Mouse (Mus musculus) E14TG2a.4 (cell line): Measurements from ENCODE around the gene Gcsam.

Source experiments
- H3K27me3 ChIP-seq: 2 replicates; pipeline ENCODE4 v1.6.1; 2014; ENCODE audit warnings: low read length, control low read depth; ENCODE audit not compliant: insufficient read depth
- H3K36me3 ChIP-seq: 2 replicates; pipeline ENCODE4 v1.6.1; 2014; ENCODE audit warnings: low read length, control low read depth; ENCODE audit not compliant: insufficient read depth
- H3K4me1 ChIP-seq: replicated peaks from 2 replicates; pipeline ENCODE4 v1.6.1; 2014; ENCODE audit warnings: low read depth, low read length, control low read depth
- H3K4me3 ChIP-seq: replicated peaks from 2 replicates; pipeline ENCODE4 v1.5.1; 2014; ENCODE audit warnings: mild to moderate bottlenecking, low read length
- H3K9me3 ChIP-seq: 2 replicates; pipeline ENCODE4 v1.6.1; 2014; ENCODE audit warnings: low read length, control low read depth
- CTCF ChIP-seq: conservative IDR thresholded peaks from 2 replicates; pipeline ENCODE4 v1.5.1; 2014; ENCODE audit warnings: low read length
- NANOG ChIP-seq: IDR thresholded peaks from 2 replicates; pipeline ENCODE4 v1.6.1; 2014; ENCODE audit warnings: borderline replicate concordance, low read length, mixed read lengths
- POU5F1 ChIP-seq: IDR thresholded peaks from 2 replicates; pipeline ENCODE4 v1.6.1; 2014; ENCODE audit warnings: low read length, borderline replicate concordance

The Gcsam gene

DNA sequence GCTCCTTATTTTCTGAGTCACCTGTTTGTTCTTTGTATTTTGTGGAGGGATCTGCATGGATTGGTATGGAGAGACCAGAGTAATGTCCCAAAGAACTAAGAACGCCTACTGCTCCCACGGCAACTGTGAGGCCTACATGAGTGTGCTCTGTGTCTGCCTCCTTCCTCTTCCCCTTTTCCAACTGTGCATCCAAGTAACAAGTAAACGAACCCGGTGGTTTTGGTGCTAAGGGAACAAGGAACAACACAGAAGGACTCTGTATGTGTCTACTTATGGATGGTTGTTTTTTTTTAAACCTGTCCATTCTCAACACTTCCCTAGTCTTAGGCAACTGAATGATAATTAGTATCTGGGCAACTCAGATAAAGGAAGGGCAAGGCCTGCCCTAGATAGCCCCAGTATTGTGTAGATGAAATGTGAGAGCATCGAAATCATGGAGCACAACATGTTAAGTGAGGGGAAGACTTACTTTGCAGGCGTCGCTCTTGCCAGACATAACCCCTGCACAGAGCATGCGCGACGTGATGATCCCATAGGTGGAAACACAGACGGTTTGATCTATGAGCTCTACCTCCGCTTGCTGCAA is 47.5 kb downstream of the Gcsam start:
- peaks cover 20% of the 10 kb centered on the region for H3K27me3 ChIP-seq
- no peaks in the 10 kb centered on the region for H3K36me3 ChIP-seq
- peaks cover 19% of the 10 kb centered on the region for H3K4me1 ChIP-seq
- H3K4me3 ChIP-seq: no peak overlapping the region
- TF ChIP-seq POU5F1: no peak
- TF ChIP-seq NANOG: no peak
- TF ChIP-seq CTCF: no peak
- H3K9me3 ChIP-seq: peaks cover 5% of the 10 kb centered on the region; the same call in 1 of the 2 replicates

GRCm38 (mm10) chr16:45658248-45658647 is 48.1 kb downstream of the Gcsam start:
- peaks cover 5% of the 10 kb centered on the region; the same call in 1 of the 2 replicates for H3K9me3 ChIP-seq
- no peak for TF ChIP-seq CTCF
- no peak for TF ChIP-seq NANOG
- TF ChIP-seq POU5F1: no peak
- H3K27me3 ChIP-seq: peaks cover 14% of the 10 kb centered on the region
- H3K4me1 ChIP-seq: peaks cover 17% of the 10 kb centered on the region
- H3K4me3 ChIP-seq: no peak overlapping the region
- no peaks in the 10 kb centered on the region for H3K36me3 ChIP-seq

DNA sequence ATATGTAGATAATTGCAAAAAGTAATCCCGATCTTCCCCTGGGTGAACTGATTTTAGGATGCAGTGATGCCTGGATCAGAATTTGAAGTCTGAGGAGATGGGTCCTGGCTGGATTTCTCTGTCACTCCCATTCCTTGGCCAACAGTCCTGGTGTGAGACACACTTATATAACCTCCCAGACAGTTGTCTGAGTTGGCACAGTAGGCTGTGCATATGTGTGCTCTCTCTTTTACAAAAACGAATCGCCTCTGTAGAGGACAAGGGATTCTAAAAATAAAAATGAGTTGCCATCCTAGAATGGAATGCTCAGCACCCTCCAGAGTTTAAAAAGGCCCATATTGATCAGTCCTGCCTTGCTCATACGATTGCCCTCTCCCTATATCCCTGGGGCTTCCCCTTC is 49.4 kb downstream of the Gcsam start:
- H3K9me3 ChIP-seq: peaks cover 5% of the 10 kb centered on the region; the same call in 1 of the 2 replicates
- H3K36me3 ChIP-seq: no peaks in the 10 kb centered on the region
- TF ChIP-seq NANOG (no peak), POU5F1 (no peak), CTCF (no peak)

GRCm38 (mm10) chr16:45662381-45662780 is 52.2 kb downstream of the Gcsam start:
- Histone ChIP-seq H3K9me3 (peaks cover 5% of the 10 kb centered on the region; the same call in 1 of the 2 replicates), H3K36me3 (no peaks in the 10 kb centered on the region), H3K4me3 (no peak overlapping the region), H3K27me3 (no peaks in the 10 kb centered on the region), H3K4me1 (no peaks in the 10 kb centered on the region)
- TF ChIP-seq NANOG (no peak), CTCF (no peak), POU5F1 (no peak)

More for the DNA sequence above, 49.4 kb downstream of the Gcsam start:
- H3K4me3 ChIP-seq: no peak overlapping the region
- peaks cover 3% of the 10 kb centered on the region; the same call in 1 of the 2 replicates for H3K27me3 ChIP-seq
- peaks cover 4% of the 10 kb centered on the region for H3K4me1 ChIP-seq

- Histone ChIP-seq H3K36me3 (no peaks in the 10 kb centered on the region), H3K4me1 (no peaks in the 10 kb centered on the region), H3K4me3 (no peak overlapping the region), H3K27me3 (no peaks in the 10 kb centered on the region), H3K9me3 (no peaks in the 10 kb centered on the region)
- no peak for TF ChIP-seq CTCF
- no peak for TF ChIP-seq POU5F1
Observed at GRCm38 (mm10) chr16:45666136-45666535, 56.0 kb downstream of the Gcsam start.

- no peaks in the 10 kb centered on the region for H3K36me3 ChIP-seq
- H3K9me3 ChIP-seq: no peaks in the 10 kb centered on the region
- no peaks in the 10 kb centered on the region for H3K27me3 ChIP-seq
- H3K4me1 ChIP-seq: no peaks in the 10 kb centered on the region
- TF ChIP-seq POU5F1 (no peak), NANOG (no peak), CTCF (no peak)
- no peak overlapping the region for H3K4me3 ChIP-seq
Observed at GRCm38 (mm10) chr16:45668178-45668577, 58.0 kb downstream of the Gcsam start.

GRCm38 (mm10) chr16:45670005-45670404 is 59.8 kb downstream of the Gcsam start:
- H3K4me1 ChIP-seq: no peaks in the 10 kb centered on the region
- TF ChIP-seq NANOG (no peak), CTCF (no peak), POU5F1 (no peak)
- H3K9me3 ChIP-seq: no peaks in the 10 kb centered on the region
- H3K4me3 ChIP-seq: no peak overlapping the region
- no peaks in the 10 kb centered on the region for H3K27me3 ChIP-seq
- no peaks in the 10 kb centered on the region for H3K36me3 ChIP-seq
